In genomic region chr4:150255181-150255580, GRCm38 (mm10) we compare ENCODE assay signal across 19 mouse cellular contexts. TPM values are rescaled to one million over a fixed set of nuclear protein-coding genes. Genes with fewer than 3 reads are reported as not detected.
DNase-seq lines count a peak whose midpoint lies in the region; ATAC-seq lines count a peak whose summit lies in the region.
"Had no signal": no experiment of that assay in that cellular context is flagged by ENCODE, and none has a peak within 500 bp of the region (broad histone marks: within the 10 kb centered on the region; RNA-seq: fewer than 3 reads in every experiment).

No protein-coding gene starts in this region.

- 83% methylated on average over 7 of the region's 7 CpGs for WGBS in hindbrain, embryonic 12.5 days
- 92% methylated on average over 7 of the region's 7 CpGs for WGBS in hindbrain, embryonic 11.5 days
- WGBS in midbrain, embryonic 13.5 days: 86% methylated on average over 7 of the region's 7 CpGs
- WGBS in midbrain, embryonic 15.5 days: 81% methylated on average over 7 of the region's 7 CpGs
- 69% methylated on average over 7 of the region's 7 CpGs for WGBS in hindbrain, embryonic 16.5 days
- WGBS in forebrain, embryonic 16.5 days: 70% methylated on average over 7 of the region's 7 CpGs

- no peak overlapping the region for H3K4me2 ChIP-seq in hindbrain, embryonic 12.5 days (replicated peaks)
- H3K4me2 ChIP-seq in hindbrain, embryonic 11.5 days (replicated peaks; ENCODE audit: low read depth, low read length): no peak overlapping the region
- H3K4me2 ChIP-seq in midbrain, embryonic 13.5 days (replicated peaks): no peak overlapping the region
- H3K4me2 ChIP-seq in midbrain, embryonic 15.5 days: no peak overlapping the region
- H3K4me2 ChIP-seq in hindbrain, embryonic 16.5 days (ENCODE audit: low read length): no peak overlapping the region
- H3K4me2 ChIP-seq in forebrain, embryonic 16.5 days (ENCODE audit: low read length): no peak overlapping the region
- H3K4me2 ChIP-seq: embryonic facial prominence, embryonic 12.5 days; forebrain, embryonic 15.5 days; heart, embryonic 12.5 days; intestine, embryonic 15.5 days had no signal

- H3K27ac ChIP-seq in hindbrain, embryonic 12.5 days: 0 out of 2 replicates have a peak overlapping the region, but pooled peaks have one; percentile 30
- H3K27ac ChIP-seq in hindbrain, embryonic 11.5 days (ENCODE audit: low read depth, low read length): no peak overlapping the region
- H3K27ac ChIP-seq in midbrain, embryonic 13.5 days: peak overlapping the region; percentile 53; the same call in 1 of the 2 replicates
- H3K27ac ChIP-seq in midbrain, embryonic 15.5 days: no peak overlapping the region; the same call in 1 of the 2 replicates
- H3K27ac ChIP-seq in hindbrain, embryonic 16.5 days (ENCODE audit: low read depth, low read length): peak overlapping the region; percentile 39
- no peak overlapping the region for H3K27ac ChIP-seq in forebrain, embryonic 16.5 days (ENCODE audit: low read length)
- H3K27ac ChIP-seq: embryonic facial prominence, embryonic 12.5 days; heart, adult 2 months; intestine, embryonic 15.5 days had no signal

- no peak for ATAC-seq in hindbrain, embryonic 12.5 days (ENCODE audit: low FRiP score)
- ATAC-seq in hindbrain, embryonic 11.5 days (ENCODE audit: low FRiP score): no peak
- ATAC-seq in midbrain, embryonic 13.5 days: no peak
- ATAC-seq in midbrain, embryonic 15.5 days (replicated peaks): no peak
- no peak for ATAC-seq in hindbrain, embryonic 16.5 days
- no peak for ATAC-seq in forebrain, embryonic 16.5 days
- ATAC-seq: forebrain, embryonic 15.5 days; intestine, embryonic 15.5 days had no signal

- peaks cover 45% of the 10 kb centered on the region for H3K4me1 ChIP-seq in hindbrain, embryonic 12.5 days
- peaks cover 6% of the 10 kb centered on the region; the same call in 1 of the 2 replicates for H3K4me1 ChIP-seq in hindbrain, embryonic 11.5 days (replicated peaks; ENCODE audit: control insufficient read depth, insufficient read depth, low read length)
- H3K4me1 ChIP-seq in midbrain, embryonic 13.5 days (replicated peaks): peaks cover 51% of the 10 kb centered on the region
- peaks cover 36% of the 10 kb centered on the region for H3K4me1 ChIP-seq in midbrain, embryonic 15.5 days
- H3K4me1 ChIP-seq in hindbrain, embryonic 16.5 days (ENCODE audit: control insufficient read depth, insufficient read depth, low read depth, low read length): peaks cover 39% of the 10 kb centered on the region
- H3K4me1 ChIP-seq in forebrain, embryonic 16.5 days (replicated peaks; ENCODE audit: control insufficient read depth, insufficient read depth, low read length): peaks cover 34% of the 10 kb centered on the region

- no peak for DNase-seq in hindbrain, embryonic 11.5 days (ENCODE audit: low spot score)
- DNase-seq: adrenal gland, adult 8-10 months; adrenal gland, postnatal 36 days; gastrocnemius, postnatal 10 days; heart, adult 2 months had no signal

- no peak overlapping the region for H3K4me3 ChIP-seq in hindbrain, embryonic 12.5 days
- H3K4me3 ChIP-seq in hindbrain, embryonic 11.5 days (ENCODE audit: low read depth, low read length): no peak overlapping the region
- no peak overlapping the region for H3K4me3 ChIP-seq in midbrain, embryonic 13.5 days (replicated peaks)
- no peak overlapping the region for H3K4me3 ChIP-seq in midbrain, embryonic 15.5 days
- H3K4me3 ChIP-seq in hindbrain, embryonic 16.5 days (ENCODE audit: low read length): no peak overlapping the region
- no peak overlapping the region for H3K4me3 ChIP-seq in forebrain, embryonic 16.5 days (replicated peaks; ENCODE audit: low read length)
- H3K4me3 ChIP-seq: embryonic facial prominence, embryonic 12.5 days; forebrain, embryonic 15.5 days; heart, adult 2 months; heart, embryonic 12.5 days; intestine, embryonic 15.5 days had no signal

- peaks cover 7% of the 10 kb centered on the region; the same call in 1 of the 2 replicates for H3K36me3 ChIP-seq in hindbrain, embryonic 12.5 days
- no peaks in the 10 kb centered on the region for H3K36me3 ChIP-seq in hindbrain, embryonic 11.5 days (ENCODE audit: control insufficient read depth, insufficient read depth, low read length)
- no peaks in the 10 kb centered on the region for H3K36me3 ChIP-seq in midbrain, embryonic 13.5 days
- H3K36me3 ChIP-seq in midbrain, embryonic 15.5 days (replicated peaks): 0 out of 2 replicates have a peak, but pooled peaks cover 2% of the 10 kb centered on the region
- no peaks in the 10 kb centered on the region for H3K36me3 ChIP-seq in hindbrain, embryonic 16.5 days (ENCODE audit: control insufficient read depth, insufficient read depth, low read length)
- H3K36me3 ChIP-seq in forebrain, embryonic 16.5 days (ENCODE audit: control insufficient read depth, insufficient read depth): no peaks in the 10 kb centered on the region
- H3K36me3 ChIP-seq: forebrain, embryonic 15.5 days; intestine, embryonic 15.5 days had no signal

- no peaks in the 10 kb centered on the region for H3K9me3 ChIP-seq in hindbrain, embryonic 12.5 days (replicated peaks)
- no peaks in the 10 kb centered on the region for H3K9me3 ChIP-seq in hindbrain, embryonic 11.5 days (ENCODE audit: control insufficient read depth, low read length)
- no peaks in the 10 kb centered on the region for H3K9me3 ChIP-seq in midbrain, embryonic 13.5 days
- no peaks in the 10 kb centered on the region for H3K9me3 ChIP-seq in midbrain, embryonic 15.5 days
- H3K9me3 ChIP-seq in hindbrain, embryonic 16.5 days (ENCODE audit: control insufficient read depth, low read length): no peaks in the 10 kb centered on the region
- no peaks in the 10 kb centered on the region for H3K9me3 ChIP-seq in forebrain, embryonic 16.5 days (ENCODE audit: control insufficient read depth, low read length)
- H3K9me3 ChIP-seq: embryonic facial prominence, embryonic 12.5 days; forebrain, embryonic 15.5 days; heart, embryonic 12.5 days; intestine, embryonic 15.5 days had no signal

- no peaks in the 10 kb centered on the region for H3K27me3 ChIP-seq in hindbrain, embryonic 12.5 days
- H3K27me3 ChIP-seq in hindbrain, embryonic 11.5 days (ENCODE audit: control insufficient read depth, insufficient read depth, low read length): no peaks in the 10 kb centered on the region
- H3K27me3 ChIP-seq in midbrain, embryonic 13.5 days: no peaks in the 10 kb centered on the region
- no peaks in the 10 kb centered on the region for H3K27me3 ChIP-seq in midbrain, embryonic 15.5 days (replicated peaks)
- no peaks in the 10 kb centered on the region for H3K27me3 ChIP-seq in hindbrain, embryonic 16.5 days (replicated peaks; ENCODE audit: control insufficient read depth, insufficient read depth, low read length)
- no peaks in the 10 kb centered on the region for H3K27me3 ChIP-seq in forebrain, embryonic 16.5 days (replicated peaks; ENCODE audit: control insufficient read depth, insufficient read depth, low read length)
- H3K27me3 ChIP-seq: CH12.LX; embryonic facial prominence, embryonic 12.5 days; forebrain, embryonic 15.5 days; heart, embryonic 12.5 days; intestine, embryonic 15.5 days had no signal

- no peak overlapping the region for H3K9ac ChIP-seq in hindbrain, embryonic 12.5 days
- H3K9ac ChIP-seq in hindbrain, embryonic 11.5 days (ENCODE audit: low read depth, low read length): no peak overlapping the region
- H3K9ac ChIP-seq in midbrain, embryonic 13.5 days (replicated peaks): no peak overlapping the region; the same call in 1 of the 2 replicates
- H3K9ac ChIP-seq in midbrain, embryonic 15.5 days: no peak overlapping the region
- H3K9ac ChIP-seq in hindbrain, embryonic 16.5 days (ENCODE audit: low read depth, low read length): no peak overlapping the region
- no peak overlapping the region for H3K9ac ChIP-seq in forebrain, embryonic 16.5 days (replicated peaks; ENCODE audit: low read depth, low read length)
- H3K9ac ChIP-seq: embryonic facial prominence, embryonic 12.5 days; forebrain, embryonic 15.5 days; heart, embryonic 12.5 days; intestine, embryonic 15.5 days had no signal

RNA-seq across cellular contexts. Expression of gene Eno1, which starts 18.7 kb away (rescaled TPM):
- polyA plus RNA-seq in hindbrain, embryonic 12.5 days (2016; fragmentation: Nextera tagmentation; extraction: Ambion mirVana): 1,309 and 1,398 TPM in 2 replicates
- 1,515 and 1,668 TPM in 2 replicates for polyA plus RNA-seq in hindbrain, embryonic 11.5 days (2014; fragmentation: Nextera tagmentation; extraction: Ambion mirVana)
- polyA plus RNA-seq in midbrain, embryonic 13.5 days (2015; fragmentation: Nextera tagmentation; extraction: Ambion mirVana): 945 and 955 TPM in 2 replicates
- 1,044 and 1,060 TPM in 2 replicates for polyA plus RNA-seq in midbrain, embryonic 15.5 days (2015; fragmentation: Nextera tagmentation; extraction: Ambion mirVana)
- 1,276 and 1,360 TPM in 2 replicates for polyA plus RNA-seq in hindbrain, embryonic 16.5 days (2015; fragmentation: Nextera tagmentation; extraction: Ambion mirVana)
- polyA plus RNA-seq in forebrain, embryonic 16.5 days (2015; fragmentation: Nextera tagmentation; extraction: Ambion mirVana): 979 and 980 TPM in 2 replicates

RNA-seq across cellular contexts. Expression of gene Rere, which starts 26.3 kb away (rescaled TPM):
- polyA plus RNA-seq in hindbrain, embryonic 12.5 days (2016; fragmentation: Nextera tagmentation; extraction: Ambion mirVana): 60.5 and 66.1 TPM in 2 replicates
- polyA plus RNA-seq in hindbrain, embryonic 11.5 days (2014; fragmentation: Nextera tagmentation; extraction: Ambion mirVana): 40.5 and 50.0 TPM in 2 replicates
- 42.4 and 43.6 TPM in 2 replicates for polyA plus RNA-seq in midbrain, embryonic 13.5 days (2015; fragmentation: Nextera tagmentation; extraction: Ambion mirVana)
- polyA plus RNA-seq in midbrain, embryonic 15.5 days (2015; fragmentation: Nextera tagmentation; extraction: Ambion mirVana): 32.1 and 37.4 TPM in 2 replicates
- 25.4 and 27.2 TPM in 2 replicates for polyA plus RNA-seq in hindbrain, embryonic 16.5 days (2015; fragmentation: Nextera tagmentation; extraction: Ambion mirVana)
- polyA plus RNA-seq in forebrain, embryonic 16.5 days (2015; fragmentation: Nextera tagmentation; extraction: Ambion mirVana): 25.2 and 34.5 TPM in 2 replicates

RNA-seq across cellular contexts. Expression of gene Car6, which starts 54.0 kb away (rescaled TPM):
- polyA plus RNA-seq in hindbrain, embryonic 12.5 days (2016; fragmentation: Nextera tagmentation; extraction: Ambion mirVana): 0.41 TPM in 1 of 2 replicates, not detected in the other
- polyA plus RNA-seq in hindbrain, embryonic 11.5 days (2014; fragmentation: Nextera tagmentation; extraction: Ambion mirVana): 0.21 TPM in 1 of 2 replicates, not detected in the other
- polyA plus RNA-seq in midbrain, embryonic 13.5 days (2015; fragmentation: Nextera tagmentation; extraction: Ambion mirVana): not detected in 2 replicates
- polyA plus RNA-seq in midbrain, embryonic 15.5 days (2015; fragmentation: Nextera tagmentation; extraction: Ambion mirVana): not detected in 2 replicates
- polyA plus RNA-seq in hindbrain, embryonic 16.5 days (2015; fragmentation: Nextera tagmentation; extraction: Ambion mirVana): not detected in 2 replicates
- not detected in 2 replicates for polyA plus RNA-seq in forebrain, embryonic 16.5 days (2015; fragmentation: Nextera tagmentation; extraction: Ambion mirVana)
- polyA plus RNA-seq: cortical plate, adult 2 months; forebrain, embryonic 11.5 days; forebrain, embryonic 15.5 days; frontal cortex, adult 2 months; heart, adult 2 months; heart, embryonic 12.5 days; heart, embryonic 16.5 days; intestine, embryonic 15.5 days had no signal

Comparison
In these comparisons a context has a peak if more than half of its experiments do, and no peak if none do; other contexts are left out.
1. H3K27ac ChIP-seq: peak in hindbrain, embryonic 12.5 days (single experiment), midbrain, embryonic 13.5 days (single experiment) and hindbrain, embryonic 16.5 days (single experiment); none in hindbrain, embryonic 11.5 days (single experiment), midbrain, embryonic 15.5 days (single experiment) and forebrain, embryonic 16.5 days (single experiment).